Mouse (Mus musculus) stomach, postnatal 0 days (tissue): Measurements from ENCODE around the gene Gtse1.

Experiments
- CTCF ChIP-seq: IDR thresholded peaks from 2 replicates; pipeline ENCODE4 v1.5.1; 2016; ENCODE audit warnings: antibody characterized with exemption, low read depth, mild to moderate bottlenecking, moderate library complexity
- EP300 ChIP-seq: optimal IDR thresholded peaks from 2 replicates; pipeline ENCODE3; 2016; ENCODE audit warnings: antibody characterized with exemption

- 0 out of 2 replicates have a peak, but pooled peaks have one; percentile 0 for TF ChIP-seq CTCF
- no peak for TF ChIP-seq EP300
Measured at GRCm38 (mm10) chr15:85811535-85812277, 47.8 kb upstream of the Gtse1 start, which contains the start of gene Cdpf1.
